Mouse (Mus musculus): ENCODE data around the gene Alg14.
A peak's percentile ranks its signal among the peaks of the same experiment; 100 is the strongest.

Alg14 gene

DNA sequence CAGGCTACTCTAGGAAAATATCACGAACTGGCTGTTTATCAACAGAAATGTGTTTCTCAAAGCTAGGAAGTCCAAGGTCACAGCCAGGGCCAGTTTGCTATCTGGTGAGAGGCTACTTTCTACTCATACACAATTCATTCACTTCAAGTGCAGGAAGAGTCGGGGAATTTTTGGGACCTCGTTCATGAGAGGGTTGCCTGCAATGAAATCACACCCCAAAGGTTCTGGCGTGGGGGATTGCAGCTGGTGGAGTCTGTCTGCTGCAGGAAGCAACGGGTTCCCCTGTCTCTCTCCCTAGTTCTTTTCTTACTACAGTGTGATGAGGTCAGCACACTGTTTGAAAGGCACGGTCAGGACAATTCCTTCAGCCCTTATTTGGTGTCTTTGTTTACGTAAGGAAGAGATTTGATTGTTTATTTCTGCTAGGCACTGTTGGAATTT is 48.8 kb downstream of the Alg14 start:
- no peak for DNase-seq

DNA sequence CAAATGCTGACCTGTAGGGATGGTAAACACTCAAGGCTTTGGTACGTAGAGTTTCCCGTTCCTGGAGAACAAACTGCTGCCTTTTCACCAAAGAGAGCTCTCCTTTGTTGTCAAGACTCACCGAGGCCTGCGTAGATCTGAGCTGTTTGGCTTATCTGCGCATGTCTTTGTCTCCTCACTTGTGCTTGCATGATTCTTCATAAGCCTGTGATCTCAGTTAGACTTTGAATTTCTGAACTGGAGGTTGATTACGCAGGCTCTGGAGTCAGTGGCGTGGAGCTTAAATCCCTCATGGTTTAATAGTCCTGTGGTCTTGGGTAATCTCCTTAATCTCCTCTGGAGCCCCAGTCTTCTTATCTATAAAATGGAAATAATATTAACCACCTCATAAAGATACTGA is 51.7 kb downstream of the Alg14 start:
- no peak for DNase-seq

DNA sequence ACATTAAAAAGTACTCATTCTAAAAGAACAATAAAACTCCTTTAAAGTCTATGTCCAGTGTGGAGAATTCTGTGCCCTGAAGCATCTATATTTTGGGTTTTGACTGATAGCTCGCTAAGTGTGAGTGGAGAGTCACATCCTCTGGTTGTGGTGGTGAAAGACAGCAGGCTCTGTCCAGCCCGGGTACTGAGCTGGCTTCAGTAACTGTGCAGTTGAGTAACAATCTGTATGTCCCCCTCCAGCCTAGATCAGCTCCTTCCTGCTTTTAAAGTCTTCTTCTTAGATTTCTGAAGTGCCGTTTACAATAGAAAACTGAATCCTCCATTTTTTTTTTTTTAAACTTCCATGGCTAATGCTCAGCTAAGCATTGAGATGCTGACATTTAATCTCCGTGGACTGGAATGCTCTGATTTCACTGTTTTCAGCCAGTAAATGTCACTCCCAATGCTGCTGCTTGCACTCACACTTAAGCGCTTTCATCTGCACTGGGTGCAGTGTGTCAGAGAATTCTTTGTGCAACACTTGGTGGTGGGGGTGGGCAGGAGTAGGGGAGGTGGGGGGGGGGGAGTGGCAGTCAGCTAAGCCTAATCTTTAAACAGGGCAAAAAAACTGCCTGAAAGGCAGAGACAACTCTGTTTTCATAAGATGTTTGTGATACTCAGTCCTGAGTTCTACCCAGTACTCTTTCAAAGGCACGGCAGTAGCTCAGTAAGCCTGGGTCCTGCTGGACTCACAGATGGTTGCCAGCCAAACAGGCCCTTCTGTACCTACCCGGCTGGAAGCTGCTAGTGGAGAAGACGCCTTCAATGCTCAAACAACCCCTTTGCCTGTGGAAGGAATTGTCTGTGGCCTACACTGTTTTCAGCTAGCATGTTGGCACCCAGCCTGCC is 52.7 kb downstream of the Alg14 start:
- DNase-seq: peak in 1 of 2 experiments; percentile 22

DNA sequence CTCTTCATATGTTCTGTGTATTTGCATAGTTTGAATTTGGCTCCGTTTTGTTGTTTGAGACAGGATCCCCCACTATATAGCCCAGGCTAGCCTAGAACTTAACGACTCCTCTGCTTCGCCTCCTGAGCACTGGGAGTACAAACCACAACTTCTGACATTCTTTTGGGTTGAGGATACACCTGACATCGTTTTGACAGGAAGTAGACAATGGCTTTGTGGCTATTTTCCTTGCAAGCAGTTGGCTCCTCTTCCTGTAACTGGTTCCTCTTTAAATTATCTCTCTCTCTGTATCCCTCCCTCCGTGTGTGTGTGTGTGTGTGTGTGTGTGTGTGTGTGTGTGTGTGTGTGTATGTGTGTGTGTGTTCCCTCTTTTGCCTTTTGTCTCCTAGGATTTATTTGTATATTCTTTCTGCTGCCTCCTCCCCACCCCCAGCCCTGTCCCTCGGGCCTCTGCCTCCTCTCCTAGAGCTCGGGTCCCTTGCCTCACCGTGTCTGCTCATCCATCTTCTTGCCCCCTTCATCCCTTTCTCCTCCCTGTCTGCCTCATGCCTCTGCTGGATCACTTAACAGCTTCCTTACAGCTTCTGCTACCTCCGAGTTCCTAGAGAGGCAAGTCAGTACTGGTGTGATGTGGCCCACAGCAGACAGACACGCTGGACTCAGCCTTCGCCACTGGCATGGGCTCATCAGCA is 53.5 kb downstream of the Alg14 start:
- no peak for DNase-seq

DNA sequence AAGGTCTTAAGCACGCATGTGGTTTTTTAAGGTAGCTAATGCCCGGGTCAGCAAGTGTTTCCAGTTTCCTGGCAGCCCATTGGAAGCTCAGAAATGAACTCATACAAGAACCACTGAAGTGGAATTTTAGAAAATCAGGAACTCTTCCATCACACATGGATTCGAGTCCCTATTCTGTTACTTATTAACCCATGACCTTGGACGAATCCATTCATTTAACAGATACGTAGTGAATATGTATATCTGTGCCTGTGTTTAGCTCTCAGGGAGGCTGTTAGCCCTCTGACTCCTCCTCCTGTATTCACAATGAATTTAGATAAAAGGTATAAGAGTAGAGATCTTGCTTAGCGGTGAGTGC is 54.0 kb downstream of the Alg14 start:
- no peak for DNase-seq

DNA sequence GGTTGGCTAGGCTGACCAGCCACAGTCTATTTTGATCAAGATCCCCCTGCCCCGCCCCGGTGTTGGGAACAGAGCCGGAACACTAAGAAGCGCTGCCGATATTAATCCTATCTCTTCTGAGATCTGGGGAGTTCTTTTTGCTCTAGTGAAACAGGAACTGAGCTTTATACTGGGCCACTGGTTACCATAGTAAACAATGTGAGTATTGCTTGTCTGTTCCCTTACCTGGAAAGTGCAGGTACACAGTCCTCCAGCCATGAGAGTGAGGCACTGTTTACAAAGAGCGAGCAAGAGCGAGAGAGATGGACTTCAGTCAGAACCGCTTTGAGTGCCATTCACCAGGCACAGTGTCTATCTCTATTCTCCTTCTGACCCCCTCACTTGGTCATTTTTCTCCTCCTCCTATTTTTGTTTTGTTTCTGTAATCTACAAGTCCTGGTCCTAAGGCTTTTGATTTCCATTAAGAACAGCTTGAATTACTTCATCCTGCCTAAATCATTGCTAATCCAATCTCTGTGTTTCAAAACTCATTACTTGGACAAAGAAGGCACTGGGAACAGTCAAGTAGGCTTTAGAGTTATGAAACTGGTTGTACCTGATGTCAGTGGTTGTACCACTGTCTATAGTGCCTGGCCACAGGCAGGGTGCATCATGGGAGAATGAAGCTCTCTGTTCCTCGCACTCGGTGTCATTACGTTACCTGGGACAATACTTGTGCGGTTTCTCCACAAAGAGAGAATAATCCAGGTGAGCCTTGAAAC is 55.1 kb downstream of the Alg14 start:
- DNase-seq: no peak

DNA sequence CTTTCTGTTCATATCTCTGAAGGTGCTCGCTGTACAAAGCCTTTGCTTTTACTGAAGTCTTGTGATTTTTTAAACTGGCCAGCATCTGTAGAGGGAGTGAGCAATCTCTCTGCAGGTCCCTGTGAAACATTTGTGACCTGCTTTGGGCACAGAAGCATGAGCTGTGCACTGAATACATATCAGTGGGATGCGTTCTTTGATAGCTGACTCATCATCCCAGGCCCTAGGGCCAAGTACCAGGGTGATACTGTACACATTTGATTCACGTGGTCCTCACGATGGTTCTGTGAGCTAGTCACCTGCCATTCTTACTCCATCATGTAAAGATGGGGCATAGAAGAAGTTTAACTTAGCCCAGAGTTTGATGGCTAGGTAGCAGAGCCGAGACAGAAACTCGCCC is 57.2 kb downstream of the Alg14 start:
- no peak for DNase-seq

DNA sequence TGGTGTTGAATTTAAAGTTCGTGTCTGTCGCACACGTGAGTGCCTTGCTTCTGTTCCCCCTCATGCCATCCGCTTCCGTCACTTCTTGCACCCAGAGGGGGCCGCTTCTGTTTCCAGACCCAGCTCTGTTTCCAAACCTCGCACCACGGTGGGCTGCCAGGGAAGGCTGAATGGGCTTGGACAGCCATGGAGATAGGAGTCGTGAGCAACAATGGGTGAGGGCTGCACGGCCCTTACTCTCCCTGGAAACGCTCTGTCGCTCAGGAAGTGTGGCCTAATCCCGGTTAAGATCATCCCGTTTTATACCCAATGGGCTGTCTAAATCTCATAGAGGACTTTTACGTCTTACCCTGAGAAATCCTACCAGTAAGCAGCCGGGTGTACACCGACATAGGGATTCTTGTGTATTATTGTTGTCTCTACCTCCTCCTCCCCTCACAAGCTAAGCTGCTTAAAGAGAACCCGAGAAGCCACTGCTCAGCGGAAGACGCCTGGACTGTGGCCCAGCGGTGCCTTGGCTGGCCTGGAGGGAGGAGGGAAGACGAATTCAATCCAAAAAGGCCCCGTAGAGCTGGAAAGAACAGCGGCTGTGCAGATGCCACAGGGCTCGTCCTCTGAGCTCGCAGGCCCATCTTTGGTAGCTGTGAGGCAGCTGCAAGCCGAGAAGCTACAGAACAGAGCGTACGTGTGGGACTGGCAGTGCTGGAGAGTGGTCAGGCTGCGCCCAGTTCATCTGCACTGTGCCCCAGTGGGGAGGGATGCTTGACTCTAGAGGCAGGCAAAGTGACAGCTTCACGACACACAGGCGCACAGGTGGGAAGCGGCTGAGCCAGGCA is 58.0 kb downstream of the Alg14 start:
- DNase-seq: peak; percentile 21 to 26

DNA sequence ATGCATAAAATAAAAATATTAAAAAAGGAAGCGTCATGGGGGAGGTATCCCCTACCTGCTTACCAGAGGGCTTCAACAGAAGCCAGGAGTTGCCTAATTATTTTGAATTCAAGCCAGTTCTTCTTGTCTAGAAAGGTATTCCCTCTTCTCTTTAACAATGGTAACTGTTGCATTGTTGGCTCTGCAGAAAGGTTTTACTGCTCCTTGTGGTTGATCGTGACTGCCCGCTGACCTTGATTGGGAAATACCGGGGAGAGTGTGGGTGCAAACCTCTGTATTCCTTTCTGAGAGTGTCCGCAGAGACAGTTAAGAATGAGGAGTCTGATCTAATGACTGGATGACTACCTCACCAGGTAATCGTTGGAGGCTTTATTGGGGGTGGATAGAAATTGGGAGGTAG is 59.7 kb downstream of the Alg14 start:
- DNase-seq: no peak

DNA sequence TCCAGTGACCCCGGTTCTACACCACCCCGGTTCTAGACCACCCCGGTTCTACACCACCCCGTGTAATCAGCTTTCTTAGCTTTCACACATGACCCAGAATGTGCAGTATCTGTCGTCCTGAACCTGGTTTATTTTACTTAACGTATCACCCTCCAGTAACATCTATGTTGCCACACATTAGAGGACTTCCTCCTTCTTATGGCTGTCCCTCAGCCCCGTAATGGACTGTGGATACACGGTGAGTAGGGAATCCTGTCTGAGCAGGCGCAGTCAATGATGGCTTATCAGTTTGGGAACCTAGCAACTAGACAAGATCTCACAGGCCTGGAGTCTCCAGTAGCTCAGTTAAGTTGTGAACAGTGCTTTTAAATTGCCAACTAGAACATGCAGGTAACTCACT is 62.7 kb downstream of the Alg14 start:
- DNase-seq: no peak

DNA sequence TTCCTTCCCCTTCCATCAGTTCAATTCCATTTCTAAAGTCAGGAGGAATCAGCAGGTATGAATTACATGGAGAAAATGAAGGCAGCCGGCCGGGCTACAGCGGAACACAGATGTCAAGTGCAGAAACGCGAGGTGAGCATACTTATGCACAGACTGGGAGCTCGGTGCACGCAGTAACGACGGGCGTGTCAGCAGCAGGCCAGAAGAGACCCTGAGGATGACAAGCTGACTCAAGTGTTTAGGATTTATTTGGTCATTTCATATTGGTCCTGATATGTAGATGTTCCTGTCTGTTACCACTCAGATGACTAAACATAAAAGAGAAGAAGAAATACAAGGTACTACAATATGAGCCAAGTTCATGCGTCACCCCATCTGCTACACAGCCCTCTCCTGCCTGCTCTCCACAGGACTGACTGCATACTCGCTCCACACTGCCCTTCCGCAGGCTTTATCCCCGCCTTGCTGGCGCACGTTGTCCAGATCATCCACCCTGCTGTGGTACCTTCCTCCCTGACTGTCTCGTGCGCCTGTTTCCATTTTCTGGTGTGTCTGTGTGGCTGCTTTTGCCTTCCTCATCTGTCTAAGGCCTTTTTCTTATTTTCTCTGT is 63.4 kb downstream of the Alg14 start:
- peak; percentile 56 to 57 for DNase-seq

DNA sequence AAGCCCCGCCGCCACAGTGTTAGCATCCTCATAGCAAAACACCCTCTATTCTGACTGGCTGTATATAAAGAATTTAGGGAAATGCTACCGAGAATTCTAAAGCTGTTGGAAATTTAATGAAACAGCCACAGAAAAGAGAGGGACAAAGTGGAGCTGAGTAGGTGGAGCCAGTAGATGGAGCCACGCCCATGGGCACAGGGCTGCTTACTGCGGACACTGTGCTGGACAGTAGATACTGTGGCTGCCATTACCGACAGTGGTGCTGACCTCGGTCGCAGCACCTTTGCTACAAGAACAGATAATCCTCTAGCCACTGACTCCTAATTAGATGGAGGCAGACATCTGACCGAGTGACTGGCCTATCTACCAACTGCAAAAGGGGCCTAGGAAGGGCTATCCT is 64.0 kb downstream of the Alg14 start:
- DNase-seq: no peak

DNA sequence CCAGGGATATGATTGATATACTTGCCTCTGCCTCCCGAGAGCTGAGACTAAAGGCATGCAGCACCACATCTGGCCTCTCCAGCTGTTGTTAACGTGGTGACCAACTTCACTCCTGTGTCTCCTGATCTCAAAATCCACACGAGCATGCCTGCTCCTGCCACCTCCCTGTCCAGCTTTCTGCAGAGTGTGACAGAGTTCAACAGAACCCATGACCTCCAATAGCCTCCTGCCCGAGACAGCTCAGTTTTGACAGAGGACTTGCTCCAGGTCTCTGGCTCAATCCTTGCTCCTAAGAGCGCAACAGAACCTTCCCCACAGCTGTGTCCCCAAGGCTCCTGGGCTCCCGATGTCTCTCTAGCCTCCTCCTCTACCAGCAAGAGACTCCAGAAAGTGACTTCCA is 64.5 kb downstream of the Alg14 start:
- DNase-seq: no peak

DNA sequence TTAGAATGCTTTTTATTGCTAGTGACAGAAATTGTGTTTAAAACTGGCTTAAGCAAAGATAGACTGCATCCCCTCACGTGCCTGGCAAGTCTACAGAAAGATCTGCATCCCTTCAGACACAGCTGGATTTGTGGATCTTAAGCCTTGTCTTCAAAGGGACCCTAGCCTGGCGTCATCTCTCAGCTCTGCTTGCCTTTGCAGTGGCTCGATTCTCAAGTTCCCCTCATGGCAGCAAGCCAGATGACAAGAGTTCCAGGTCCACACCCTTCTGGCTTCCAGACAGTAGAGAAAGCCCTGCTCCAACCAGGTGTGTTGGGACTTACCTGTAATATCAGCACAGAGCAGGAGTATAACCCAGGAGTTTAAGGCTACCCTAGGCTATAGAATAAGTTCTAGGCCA is 65.5 kb downstream of the Alg14 start:
- DNase-seq: no peak

DNA sequence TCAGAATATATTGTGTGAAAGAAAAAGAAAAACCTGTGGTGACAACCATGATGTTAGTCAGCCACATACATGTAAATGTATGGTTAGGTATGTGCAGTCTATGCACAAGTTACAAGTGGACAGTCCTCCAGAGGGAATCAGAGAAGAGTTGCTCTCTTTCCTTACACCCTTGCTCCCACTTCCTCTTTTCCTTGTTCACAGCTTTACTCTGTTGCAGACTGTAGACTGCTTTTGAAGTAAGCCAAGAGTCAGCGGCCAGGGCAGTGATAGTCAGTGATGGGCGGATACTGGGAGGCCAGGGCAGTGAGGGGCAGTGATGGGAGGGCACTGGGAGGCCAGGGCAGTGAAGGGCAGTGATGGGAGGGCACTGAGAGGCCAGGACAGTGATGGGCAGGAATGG is 66.7 kb downstream of the Alg14 start:
- no peak for DNase-seq

DNA sequence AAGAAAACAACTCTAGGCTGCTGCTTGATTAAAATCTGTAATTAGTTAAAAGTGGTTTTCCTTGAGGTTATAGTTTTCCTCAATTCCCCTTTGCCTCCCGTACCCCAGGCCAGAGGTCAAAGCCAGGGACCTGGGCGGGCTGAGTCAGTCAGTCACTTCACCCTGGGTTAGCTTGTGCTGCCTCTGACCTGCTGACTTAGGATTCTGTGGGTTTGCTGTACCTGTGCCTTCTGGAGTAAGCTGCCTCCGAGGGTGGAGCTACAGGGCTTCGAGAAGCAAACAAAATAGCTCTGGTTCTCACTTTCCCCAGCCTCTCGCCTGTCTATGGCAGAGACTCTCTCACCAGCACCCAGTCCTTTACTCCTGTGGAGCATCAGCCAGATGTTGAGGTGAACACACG is 67.3 kb downstream of the Alg14 start:
- DNase-seq: no peak

DNA sequence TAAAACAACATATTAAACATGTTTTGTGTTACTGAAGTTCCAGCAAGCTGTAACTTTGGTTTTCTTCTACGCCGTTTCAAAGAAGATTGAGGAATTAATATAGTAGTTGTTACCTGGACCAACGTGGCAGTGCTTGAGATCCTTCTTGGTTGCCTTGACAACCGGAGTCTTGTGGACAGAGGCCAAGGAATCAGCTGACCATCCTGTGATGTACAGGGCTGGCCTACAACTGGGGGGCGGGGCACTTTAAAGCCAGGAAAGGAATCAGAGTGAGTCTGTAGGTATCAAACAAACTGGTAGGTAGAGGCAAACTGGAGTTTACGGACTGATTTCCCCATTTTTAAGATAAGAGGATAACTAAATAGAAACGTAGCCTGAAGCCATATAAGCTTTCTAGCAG is 67.7 kb downstream of the Alg14 start:
- no peak for DNase-seq

DNA sequence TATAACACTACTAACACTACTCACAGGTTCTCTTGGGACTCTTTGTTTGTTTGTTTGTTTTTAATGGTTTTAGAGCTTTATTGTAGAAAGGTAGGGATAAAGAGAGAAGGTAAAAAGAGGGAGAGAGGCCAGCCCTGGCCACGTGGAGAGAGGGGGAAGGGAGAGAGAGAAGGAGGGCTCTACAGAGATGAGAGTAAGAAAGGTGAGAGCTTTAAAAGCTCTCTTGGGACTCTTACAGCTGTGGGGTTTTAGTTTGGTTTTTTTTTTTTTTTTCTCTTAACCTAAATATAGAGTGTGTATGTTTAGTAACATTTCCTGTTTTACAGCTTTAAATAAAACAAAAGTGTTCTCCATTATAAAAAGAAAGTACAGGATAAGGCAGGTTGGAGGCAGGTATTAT is 70.4 kb downstream of the Alg14 start:
- DNase-seq: no peak

DNA sequence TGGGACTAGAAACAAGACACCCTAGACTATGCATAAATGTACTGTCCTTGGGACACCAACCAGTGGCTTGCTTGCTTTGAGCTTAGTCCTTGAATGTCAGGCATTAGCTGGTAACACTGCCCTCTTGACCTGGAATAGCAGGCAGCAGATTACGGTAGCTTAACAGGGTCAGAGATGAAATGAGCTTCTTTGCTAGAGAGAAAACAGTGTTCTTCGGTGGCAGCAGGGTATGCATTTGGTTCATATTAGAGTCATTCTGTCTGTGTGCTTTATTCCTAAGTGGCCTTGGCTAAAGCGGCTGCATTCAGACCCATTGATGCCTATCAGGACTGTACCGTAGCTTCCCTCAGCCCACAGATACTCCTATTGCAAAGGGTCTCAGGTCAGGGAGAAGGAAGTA is 72.8 kb downstream of the Alg14 start:
- DNase-seq: no peak

DNA sequence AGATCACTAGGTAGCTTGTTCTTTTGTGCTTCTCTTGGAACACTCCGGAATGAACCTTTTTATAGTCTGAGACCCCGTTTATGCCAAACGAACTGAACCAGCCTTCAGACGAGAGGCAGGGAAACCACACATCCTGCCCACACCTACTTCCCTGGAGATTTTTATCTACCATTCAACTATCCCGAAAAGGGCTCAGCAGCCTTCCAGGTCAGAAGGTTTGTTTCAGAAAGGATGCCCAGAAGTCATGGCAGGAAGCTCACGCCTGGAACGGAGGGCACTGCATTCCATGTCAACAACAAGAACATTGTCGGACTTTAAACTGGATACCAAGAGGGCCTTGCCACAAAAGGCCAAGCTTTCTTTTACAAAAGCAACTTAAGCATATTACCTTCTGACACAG is 73.6 kb downstream of the Alg14 start:
- DNase-seq: no peak

DNA sequence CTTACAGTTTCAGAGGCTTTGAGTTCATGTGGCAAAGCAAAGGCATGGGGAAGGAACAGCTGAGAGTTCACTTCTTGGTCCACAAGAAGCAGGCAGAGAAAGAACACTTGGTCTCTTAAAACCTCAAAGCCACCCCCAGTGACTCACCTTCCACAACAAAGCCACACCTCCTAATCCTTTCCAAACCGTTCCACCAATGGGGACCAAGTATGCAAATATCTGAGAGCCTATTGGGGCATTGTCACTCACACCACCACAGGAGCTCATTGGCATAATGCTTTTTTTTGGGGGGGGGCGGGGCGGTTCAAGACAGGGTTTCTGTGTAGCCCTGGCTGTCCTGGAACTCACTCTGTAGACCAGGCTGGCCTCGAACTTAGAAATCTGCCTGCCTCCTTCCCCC is 77.0 kb downstream of the Alg14 start:
- no peak for DNase-seq

DNA sequence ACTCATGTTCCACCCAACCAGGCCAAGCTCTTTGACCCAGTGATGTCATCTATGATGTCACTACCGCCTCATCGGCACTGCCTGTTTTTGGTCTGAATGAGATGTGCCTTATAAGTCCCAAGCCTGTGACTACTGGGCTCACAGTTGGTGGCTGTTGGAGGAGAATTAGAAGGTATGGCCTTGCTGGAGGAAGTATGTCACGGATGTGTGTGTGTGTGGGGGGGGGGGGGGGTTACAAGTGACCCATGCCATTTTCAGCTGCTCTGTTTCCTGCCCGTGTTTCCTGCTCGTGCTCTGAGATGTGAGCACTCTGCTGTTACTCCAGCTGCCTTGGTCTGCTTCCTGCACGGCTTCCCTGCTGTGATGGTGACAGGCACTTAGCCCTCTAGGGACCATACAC is 77.9 kb downstream of the Alg14 start:
- DNase-seq: no peak

Data from cerebellum, postnatal 36 days (tissue).